Mouse (Mus musculus) mouse embryonic stem cell (cell line): Measurements from ENCODE around the gene Zkscan3.

Source experiments
- in situ Hi-C, 2 experiments: fragments of 300-500 bp; cut with MboI; formaldehyde crosslinking; loops; 1 replicate in 1 of 2; 3 replicates in 1 of 2; pipeline ENCODE4 v1.14.3; 2019 to 2020; ENCODE audit warnings: low sequenced_read_pairs in 2 of 2, low pct_unique_long_range_greater_than_20kb in 1 of 2, mixed read lengths in 1 of 2; ENCODE audit not compliant: unreplicated experiment in 1 of 2

Zkscan3 gene

GRCm38 (mm10) chr13:21402848-21403247 is 293 bp upstream of the Zkscan3 start:
- in situ Hi-C loops, result no loop called here

- in situ Hi-C loops, result no loop called here
These were observed 794 bp downstream of the Zkscan3 start for GRCm38 (mm10) chr13:21401636-21402286.

- in situ Hi-C loops, result no loop called here
These were observed 1.4 kb downstream of the Zkscan3 start for GRCm38 (mm10) chr13:21401166-21401565.

- in situ Hi-C loops, result loop anchor here (25.0 kb wide), 1 partner anchor 290 kb away; the partner anchor contains the start of genes Olfr1359 (in 2 of the 2) and Olfr1360 (in 2 of the 2)
These were observed 5.1 kb downstream of the Zkscan3 start for GRCm38 (mm10) chr13:21397486-21397885.

- in situ Hi-C loops, result loop anchor here (25.0 kb wide), 1 partner anchor 291 kb away; the partner anchor contains the start of genes Olfr1359 (in 2 of the 2) and Olfr1360 (in 2 of the 2)
These were observed 6.5 kb downstream of the Zkscan3 start for GRCm38 (mm10) chr13:21396048-21396447.

- in situ Hi-C loops, result loop anchor here (25.0 kb wide), 1 partner anchor 292 kb away; the partner anchor contains the start of genes Olfr1359 (in 2 of the 2) and Olfr1360 (in 2 of the 2)
These were observed 6.9 kb downstream of the Zkscan3 start for GRCm38 (mm10) chr13:21395623-21396022.

GRCm38 (mm10) chr13:21395211-21395610 is 7.3 kb downstream of the Zkscan3 start:
- in situ Hi-C loops, result loop anchor here (25.0 kb wide), 1 partner anchor 292 kb away; the partner anchor contains the start of genes Olfr1359 (in 2 of the 2) and Olfr1360 (in 2 of the 2)

- in situ Hi-C loops, result loop anchor here (25.0 kb wide), 1 partner anchor 310 kb away; the partner anchor contains the start of genes Olfr1359 (in 2 of the 2) and Olfr1360 (in 2 of the 2)
These were observed 24.8 kb downstream of the Zkscan3 start for GRCm38 (mm10) chr13:21377773-21378172.

GRCm38 (mm10) chr13:21372700-21373099 is 29.9 kb downstream of the Zkscan3 start:
- in situ Hi-C loops, result no loop called here

GRCm38 (mm10) chr13:21366635-21367034 is 35.9 kb downstream of the Zkscan3 start:
- in situ Hi-C loops, result no loop called here

- in situ Hi-C loops, result no loop called here
These were observed 38.8 kb downstream of the Zkscan3 start for GRCm38 (mm10) chr13:21363719-21364118.

GRCm38 (mm10) chr13:21362621-21363248 is 39.8 kb downstream of the Zkscan3 start, which contains the start of gene Zscan12:
Zscan12 (plus strand) TSS chr13:21362820.
- in situ Hi-C loops, result no loop called here

- in situ Hi-C loops, result loop anchor here in 1 of 2 experiments (10.0 kb wide), 1 partner anchor 174 kb away; no protein-coding TSS in a partner anchor
These were observed 52.0 kb downstream of the Zkscan3 start for GRCm38 (mm10) chr13:21350593-21350992.

- in situ Hi-C loops, result no loop called here
These were observed 55.9 kb downstream of the Zkscan3 start, which contains the start of gene Olfr1367 for GRCm38 (mm10) chr13:21346610-21347009. Olfr1367 (plus strand) TSS chr13:21346910.
